Mouse (Mus musculus): Measurements from ENCODE around the gene Wwox.
A peak's percentile ranks its signal among the peaks of the same experiment; 100 is the strongest.

The Wwox gene

GRCm38 (mm10) chr8:114984500-114984899, 545.0 kb downstream of the Wwox start:
- no peak for DNase-seq

- peak; percentile 80 for DNase-seq
Measured at GRCm38 (mm10) chr8:114985996-114986395, 546.5 kb downstream of the Wwox start.

GRCm38 (mm10) chr8:114986971-114987370, 547.5 kb downstream of the Wwox start:
- DNase-seq, result no peak

GRCm38 (mm10) chr8:114990865-114991613, 551.6 kb downstream of the Wwox start:
- no peak for DNase-seq

GRCm38 (mm10) chr8:115000736-115001135, 561.3 kb downstream of the Wwox start:
- no peak for DNase-seq

- DNase-seq, result no peak
Measured at GRCm38 (mm10) chr8:115005021-115005420, 565.6 kb downstream of the Wwox start.

GRCm38 (mm10) chr8:115006561-115006960, 567.1 kb downstream of the Wwox start:
- DNase-seq, result no peak

GRCm38 (mm10) chr8:115007280-115007679, 567.8 kb downstream of the Wwox start:
- no peak for DNase-seq

GRCm38 (mm10) chr8:115008624-115009620, 569.5 kb downstream of the Wwox start:
- DNase-seq, result no peak

- no peak for DNase-seq
Measured at GRCm38 (mm10) chr8:115009897-115010768, 570.7 kb downstream of the Wwox start.

GRCm38 (mm10) chr8:115010769-115011073, 571.3 kb downstream of the Wwox start:
- DNase-seq, result no peak

GRCm38 (mm10) chr8:115019661-115020060, 580.2 kb downstream of the Wwox start:
- DNase-seq, result no peak

- no peak for DNase-seq
Measured at GRCm38 (mm10) chr8:115021731-115022130, 582.3 kb downstream of the Wwox start.

GRCm38 (mm10) chr8:115024062-115024461, 584.6 kb downstream of the Wwox start:
- no peak for DNase-seq

- no peak for DNase-seq
Measured at GRCm38 (mm10) chr8:115025390-115026098, 586.1 kb downstream of the Wwox start.

GRCm38 (mm10) chr8:115026201-115026600, 586.7 kb downstream of the Wwox start:
- DNase-seq, result no peak

- DNase-seq, result no peak
Measured at GRCm38 (mm10) chr8:115033194-115033593, 593.7 kb downstream of the Wwox start.

GRCm38 (mm10) chr8:115036016-115036415, 596.6 kb downstream of the Wwox start:
- DNase-seq, result no peak

GRCm38 (mm10) chr8:115038426-115038825, 599.0 kb downstream of the Wwox start:
- no peak for DNase-seq

- DNase-seq, result peak; percentile 24
Measured at GRCm38 (mm10) chr8:115045746-115046145, 606.3 kb downstream of the Wwox start.

GRCm38 (mm10) chr8:115046496-115046895, 607.0 kb downstream of the Wwox start:
- no peak for DNase-seq

GRCm38 (mm10) chr8:115058193-115058835, 618.9 kb downstream of the Wwox start:
- no peak for DNase-seq

Measured in thymus, postnatal 14 days (tissue).